Mouse (Mus musculus) heart, postnatal 4 days (tissue): ENCODE data around the gene Atg4a-ps. TPM values are rescaled to one million over a fixed set of nuclear protein-coding genes. Genes with fewer than 3 reads are reported as not detected.
A peak's percentile ranks its signal among the peaks of the same experiment; 100 is the strongest.
"Not testable (repeated sequence)": the region's sequence is repeated elsewhere in the genome, so short reads cannot be mapped to it uniquely, and the experiment has no call there.

Experiments
- DNase-seq: peaks from one replicate; pipeline ENCODE4 v3.0.0; 2021
- total RNA-seq, 2 experiments: library from RNA; stranded (reverse); gene quantifications; 2 replicates each; pipeline ENCODE4 v1.2.3; 2021

Gene Atg4a-ps
- total RNA-seq = 1 to 10 TPM in 1 of 2 experiments, not detected in 1; 2.1 TPM

DNA sequence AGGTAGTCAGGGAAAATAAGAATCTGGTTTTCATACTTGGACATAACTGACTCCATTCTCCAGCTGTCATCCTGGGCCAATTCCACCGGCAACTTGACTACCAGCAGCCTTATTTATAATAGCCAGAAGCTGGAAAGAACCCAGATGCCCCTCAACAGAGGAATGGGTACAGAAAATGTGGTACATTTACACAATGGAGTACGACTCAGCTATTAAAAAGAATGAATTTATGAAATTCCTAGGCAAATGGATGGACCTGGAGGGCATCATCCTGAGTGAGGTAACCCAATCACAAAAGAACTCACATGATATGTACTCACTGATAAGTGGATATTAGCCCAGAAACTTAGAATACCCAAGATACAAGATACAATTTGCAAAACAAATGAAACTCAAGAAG is at the start of gene Atg4a-ps:
Gene Atg4a-ps, minus strand, starts transcription at position 101 of the 400 bp plus-strand sequence.
- DNase-seq = not testable (repeated sequence)

DNA sequence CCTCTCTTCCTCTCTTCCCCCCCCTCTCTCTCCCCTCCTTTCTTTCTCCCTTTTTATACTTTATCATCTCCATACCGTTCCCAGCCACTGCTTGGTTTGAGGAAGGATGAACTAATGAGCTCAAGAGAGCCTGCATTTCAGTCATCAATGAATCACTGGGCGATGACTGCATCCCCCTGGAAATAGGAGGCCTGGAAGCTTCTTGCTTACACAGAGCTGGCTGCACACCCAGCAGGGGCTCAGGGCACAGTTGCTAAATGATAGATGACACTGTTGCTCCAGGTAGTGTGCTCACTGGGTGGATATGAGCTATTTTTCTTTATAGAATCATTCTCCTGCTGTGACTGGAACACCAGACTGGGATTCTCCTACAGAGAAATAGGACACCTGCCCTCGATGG is 49.7 kb upstream of the Atg4a-ps start:
- DNase-seq = no peak

GRCm38 (mm10) chr3:103690506-103690905 is 44.6 kb upstream of the Atg4a-ps start:
- peak; percentile 14 for DNase-seq

GRCm38 (mm10) chr3:103689043-103689442 is 43.2 kb upstream of the Atg4a-ps start:
- DNase-seq = no peak

- no peak for DNase-seq
Measured at GRCm38 (mm10) chr3:103683966-103684319, 38.1 kb upstream of the Atg4a-ps start.

- no peak for DNase-seq
Measured at GRCm38 (mm10) chr3:103683234-103683965, 37.5 kb upstream of the Atg4a-ps start.

DNA sequence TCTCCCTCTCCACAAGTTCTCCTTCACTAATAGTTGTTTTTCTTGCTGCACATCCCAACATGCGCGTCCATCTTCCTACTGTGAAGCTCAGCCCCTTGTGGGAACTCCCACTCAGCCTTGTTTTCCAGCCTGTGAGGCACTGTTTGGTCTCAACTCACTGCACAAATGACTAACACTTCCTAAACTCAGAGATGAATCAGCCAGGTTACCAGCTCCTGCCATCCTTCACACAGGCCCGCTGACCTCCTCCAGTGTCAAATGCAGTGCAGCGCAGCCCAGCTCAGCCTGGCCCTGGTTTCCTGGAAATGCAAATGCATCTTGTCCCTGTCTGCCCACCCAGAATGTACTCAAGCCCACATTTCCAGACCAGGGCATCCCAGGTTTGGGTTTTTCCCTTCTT is 36.6 kb upstream of the Atg4a-ps start:
- DNase-seq = no peak

DNA sequence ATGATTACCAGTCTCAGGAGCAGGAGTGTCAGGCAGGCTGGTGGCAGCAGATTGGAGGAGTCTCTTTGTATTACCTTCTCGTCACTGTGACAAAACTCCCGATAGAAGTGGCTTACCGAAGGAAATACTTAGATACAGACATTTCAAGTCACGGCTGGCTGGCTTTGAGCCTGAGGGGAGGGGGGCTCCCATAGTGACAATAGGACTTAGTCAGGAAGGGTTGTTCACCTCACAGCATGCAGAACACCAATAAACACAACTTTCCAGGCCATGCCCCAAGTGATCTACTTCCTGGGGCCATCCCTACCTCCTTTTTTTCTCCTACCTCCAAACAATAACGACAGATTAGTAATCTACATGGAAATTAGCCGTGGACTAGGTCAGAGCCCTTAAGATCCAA is 32.9 kb upstream of the Atg4a-ps start:
- no peak for DNase-seq

DNA sequence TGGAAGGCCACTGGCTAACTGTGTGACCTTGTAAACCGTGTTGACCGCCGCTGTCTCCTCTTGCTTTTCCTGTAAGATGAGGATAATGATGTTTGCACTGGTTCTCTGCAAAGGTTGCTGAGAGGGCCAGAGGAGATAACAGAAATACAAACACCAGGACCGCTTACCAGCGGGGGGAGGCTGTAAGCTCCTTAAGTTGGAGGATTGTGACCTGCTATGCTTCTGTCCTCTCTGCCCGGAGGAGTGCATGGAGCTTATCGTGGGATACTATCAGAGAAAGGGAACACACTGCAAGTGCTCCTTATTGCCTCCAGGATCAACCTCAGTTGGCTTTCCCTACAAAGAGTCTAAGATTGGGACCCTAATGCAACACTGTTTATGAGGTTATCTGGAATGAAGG is 26.8 kb upstream of the Atg4a-ps start:
- no peak for DNase-seq

GRCm38 (mm10) chr3:103672113-103672512 is 26.2 kb upstream of the Atg4a-ps start:
- no peak for DNase-seq

DNA sequence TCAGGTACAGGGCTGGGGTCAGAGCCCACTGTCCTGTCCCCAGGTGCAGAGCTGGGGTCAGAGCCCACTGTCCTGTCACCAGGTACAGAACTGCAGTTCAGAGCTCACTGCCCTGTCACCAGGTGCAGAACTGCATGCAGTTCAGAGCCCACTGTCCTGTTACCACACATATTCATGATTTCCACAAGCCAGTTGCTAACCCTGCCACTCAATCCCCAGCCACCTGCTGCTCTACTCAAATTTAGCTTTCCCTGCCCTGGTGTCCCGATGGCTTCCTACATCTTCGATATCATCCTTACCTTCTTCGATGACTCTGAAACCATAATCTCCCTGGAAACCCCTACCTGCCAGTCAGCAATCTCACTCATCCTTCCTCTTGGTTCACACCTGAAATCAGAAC is 17.5 kb upstream of the Atg4a-ps start:
- no peak for DNase-seq

DNA sequence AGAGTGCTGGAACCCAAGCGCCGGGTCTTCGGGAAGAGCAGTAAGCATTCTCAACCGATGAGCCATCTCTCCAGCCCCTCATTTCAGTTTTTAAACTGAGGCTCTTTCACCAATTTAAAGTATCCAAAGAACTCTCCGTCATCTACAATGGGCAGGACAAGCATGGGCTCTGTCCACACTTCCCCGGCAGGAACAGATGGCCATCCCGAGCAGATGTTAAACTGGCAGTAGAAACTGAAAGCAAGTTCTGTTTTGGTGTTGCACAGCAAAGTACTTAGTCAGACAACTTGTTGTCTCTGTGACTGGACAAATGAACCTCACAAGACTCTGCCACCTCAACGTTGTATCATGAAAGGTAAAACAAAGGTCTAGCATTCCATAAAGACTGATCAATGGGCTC is 15.8 kb upstream of the Atg4a-ps start:
- no peak for DNase-seq

DNA sequence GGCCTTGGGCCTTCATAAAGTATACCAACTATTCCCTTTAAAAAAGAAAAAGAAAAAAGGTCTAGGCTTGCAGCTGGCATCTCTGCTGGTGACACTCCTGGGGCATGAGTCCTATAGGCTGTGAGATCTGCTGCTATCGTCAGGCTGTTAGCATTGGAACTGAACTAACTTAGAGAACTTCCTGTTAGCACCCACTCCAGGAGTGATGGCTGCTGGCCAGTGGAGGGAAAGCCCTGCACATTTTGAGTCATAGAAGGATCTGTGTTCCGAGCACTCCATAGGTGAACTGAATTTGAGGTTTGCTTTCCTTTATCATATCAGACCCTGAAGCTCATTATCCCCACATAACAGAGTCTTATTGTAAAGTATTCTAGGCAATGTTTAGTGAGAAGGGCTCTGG is 14.1 kb upstream of the Atg4a-ps start:
- peak; percentile 39 for DNase-seq

GRCm38 (mm10) chr3:103650406-103650805 is 4.5 kb upstream of the Atg4a-ps start:
- no peak for DNase-seq

- DNase-seq = no peak
Measured at GRCm38 (mm10) chr3:103649716-103650115, 3.8 kb upstream of the Atg4a-ps start.

DNA sequence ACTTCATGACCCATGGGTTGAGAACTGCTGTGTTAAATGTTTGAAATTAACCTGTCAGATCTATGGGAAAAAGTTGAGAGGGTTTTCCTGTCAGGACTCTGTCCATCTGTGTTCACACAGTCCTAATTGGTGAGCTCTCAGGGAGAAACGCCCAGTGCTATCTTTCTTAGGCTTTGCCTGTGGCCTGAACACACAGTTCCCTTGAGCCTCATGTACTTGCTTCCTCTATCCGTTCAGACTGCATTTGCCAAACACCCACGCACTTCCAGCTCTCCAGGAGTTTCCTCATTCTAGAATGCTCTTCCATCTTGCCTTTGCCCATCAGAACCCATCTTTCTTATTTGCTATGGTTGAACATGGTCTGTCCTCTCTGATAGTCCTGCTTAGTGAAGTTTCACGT is 2.6 kb upstream of the Atg4a-ps start:
- peak; percentile 32 for DNase-seq

DNA sequence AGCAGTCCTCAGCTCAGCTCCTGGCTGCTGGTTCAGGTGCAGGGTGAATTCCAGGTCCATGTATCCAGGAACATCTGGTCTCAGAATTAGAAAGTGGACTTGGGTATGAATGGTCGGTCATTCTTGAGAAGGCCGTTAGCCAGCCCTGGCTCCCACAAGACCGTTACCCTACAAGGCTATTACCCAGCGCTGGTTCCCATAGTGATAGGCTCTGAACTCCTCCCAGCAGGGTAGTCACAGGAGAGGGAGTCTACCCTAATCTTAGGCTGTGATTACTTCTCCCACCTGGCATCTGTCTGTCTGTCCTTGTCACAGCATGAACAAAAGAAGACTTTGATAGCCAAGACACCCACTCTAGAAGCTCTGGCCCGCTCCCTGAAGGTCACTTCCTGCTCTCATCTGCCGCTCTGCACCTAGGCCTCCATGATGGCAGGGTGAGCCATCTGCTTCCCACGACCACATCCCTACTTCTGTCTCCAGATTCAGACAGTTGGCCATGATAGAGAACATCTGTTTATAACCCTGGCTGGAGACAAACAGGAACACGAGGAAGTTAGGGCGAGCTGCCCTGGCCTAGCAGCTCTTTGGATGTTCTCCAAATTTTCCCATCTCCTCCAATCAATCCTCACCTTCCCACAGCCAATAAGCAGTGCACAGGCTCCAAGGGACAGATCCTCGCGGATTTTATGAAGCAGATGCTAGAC is 1.4 kb upstream of the Atg4a-ps start:
- DNase-seq = peak; percentile 10

DNA sequence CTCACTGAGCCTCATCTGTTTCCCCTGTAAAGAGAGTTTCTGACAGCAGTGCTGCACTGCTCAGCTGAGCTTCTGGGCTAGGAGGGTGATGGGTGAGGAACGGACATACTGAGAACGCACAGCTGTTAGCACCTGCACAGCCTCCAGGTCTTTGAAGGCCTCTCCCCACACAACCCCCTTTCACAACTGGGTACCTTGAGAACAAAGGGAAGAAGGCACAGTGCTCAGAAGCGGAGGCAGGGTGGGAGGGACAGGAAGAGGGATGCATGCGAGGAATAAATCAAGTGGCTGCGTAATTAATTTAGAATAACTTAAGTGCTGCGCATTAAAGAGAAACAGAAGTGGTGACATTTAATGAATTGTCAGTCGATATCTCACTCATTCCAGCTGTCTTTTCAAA is 4.6 kb downstream of the Atg4a-ps start:
- DNase-seq = no peak

DNA sequence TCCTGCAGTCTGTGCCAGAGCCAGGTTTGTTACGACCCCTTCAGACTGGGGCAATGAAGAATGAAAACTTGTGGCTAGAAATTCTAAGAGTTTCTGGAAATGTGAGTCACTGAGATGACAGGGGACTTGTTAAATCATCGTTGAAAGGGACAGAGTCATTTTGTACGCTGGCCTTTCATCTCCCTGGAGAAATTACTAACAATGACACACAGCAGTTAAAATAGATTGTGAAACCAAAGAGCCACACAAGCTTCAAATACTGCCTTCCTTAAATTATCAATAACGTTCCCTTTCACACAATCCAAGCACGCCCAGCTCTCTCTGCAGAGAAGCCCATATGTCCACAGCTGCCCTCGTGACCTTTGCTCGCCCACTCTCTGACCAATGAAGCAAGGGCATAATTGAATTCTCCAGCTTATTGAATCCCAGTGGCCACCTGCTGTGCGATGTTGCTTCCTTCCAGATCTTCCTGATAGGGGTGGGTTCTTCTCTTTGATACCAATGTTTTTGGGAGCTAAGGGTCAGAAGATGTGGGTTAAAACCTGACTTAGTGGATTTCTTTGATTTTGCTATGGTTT is 5.6 kb downstream of the Atg4a-ps start:
- DNase-seq = no peak

DNA sequence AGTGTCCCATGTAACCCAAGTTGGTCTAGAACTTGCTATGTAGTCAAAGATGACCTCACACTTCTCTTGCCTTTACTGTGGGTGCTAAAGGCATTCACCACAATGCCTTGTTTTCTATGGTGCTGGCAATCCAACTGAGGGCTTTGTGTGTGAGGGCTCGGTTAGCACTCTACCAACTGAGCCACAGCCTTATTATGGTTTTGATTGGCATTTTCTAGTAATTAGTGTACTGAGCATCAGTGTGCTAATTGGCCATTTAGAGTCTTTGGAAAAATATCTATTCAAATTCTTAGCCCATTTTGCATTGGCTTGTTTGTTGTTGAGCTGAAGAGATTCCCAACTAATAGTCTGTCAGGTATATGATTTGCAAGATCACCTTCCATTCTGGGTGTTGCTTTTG is 8.2 kb downstream of the Atg4a-ps start:
- no peak for DNase-seq

DNA sequence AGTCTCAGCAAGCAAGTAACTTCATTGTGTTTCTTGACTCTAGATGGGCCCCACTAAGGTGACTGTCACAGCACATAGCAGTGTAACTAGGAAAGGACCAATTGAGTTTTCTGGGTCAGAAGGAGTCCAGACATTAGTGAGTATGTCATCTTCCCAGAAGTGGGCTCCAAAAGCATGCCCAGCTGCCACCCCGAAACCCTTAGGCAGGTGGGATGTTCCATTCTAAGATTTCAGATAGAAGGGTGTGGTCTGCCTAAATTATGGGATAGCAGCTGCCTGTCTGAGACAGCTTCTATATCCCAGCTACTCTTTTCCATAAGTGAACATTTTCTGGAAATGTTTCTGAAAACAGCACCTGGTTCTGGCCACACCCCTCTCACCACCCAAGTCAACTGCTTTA is 11.6 kb downstream of the Atg4a-ps start:
- no peak for DNase-seq

DNA sequence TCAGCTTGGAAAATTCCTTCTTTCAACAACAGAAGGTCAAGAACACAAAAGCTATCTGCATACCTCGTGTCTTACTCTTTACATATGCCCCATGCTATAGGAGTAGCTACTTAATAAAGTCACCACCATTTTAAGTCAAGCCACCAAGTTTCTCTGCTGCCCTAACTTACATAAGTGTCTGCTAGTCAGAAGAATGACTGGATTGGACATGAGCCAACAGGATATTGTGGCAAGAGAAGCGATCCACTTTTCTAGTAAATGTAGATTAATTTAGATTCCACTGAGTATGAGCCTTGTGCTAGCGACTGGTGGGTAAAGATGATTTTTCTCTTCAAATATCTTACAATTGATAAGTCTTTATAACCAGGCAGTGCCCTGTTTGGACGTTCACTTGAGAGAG is 12.0 kb downstream of the Atg4a-ps start:
- no peak for DNase-seq

DNA sequence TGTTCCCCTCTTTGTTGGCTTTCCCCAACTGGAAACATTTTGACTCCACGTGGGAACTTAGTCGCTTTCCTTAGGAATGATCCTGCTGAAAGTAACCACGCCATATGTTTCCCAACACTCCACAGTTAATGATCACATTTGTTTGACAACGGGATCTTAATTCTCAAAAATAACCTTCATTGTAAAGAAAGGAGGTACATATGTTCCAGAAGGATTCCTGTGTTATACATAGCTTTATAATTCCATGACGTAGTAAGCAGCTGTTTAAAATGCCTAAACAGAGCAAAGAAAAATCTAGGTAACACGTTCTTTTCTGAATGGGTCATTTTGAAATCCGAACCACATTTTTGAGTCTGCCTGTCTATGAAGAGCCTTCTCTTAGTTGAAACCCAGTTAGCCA is 12.7 kb downstream of the Atg4a-ps start:
- no peak for DNase-seq

GRCm38 (mm10) chr3:103627661-103628060 is 18.2 kb downstream of the Atg4a-ps start:
- DNase-seq = no peak
